Mouse (Mus musculus): ENCODE measurements around the gene Mgme1.

The Mgme1 gene

DNA sequence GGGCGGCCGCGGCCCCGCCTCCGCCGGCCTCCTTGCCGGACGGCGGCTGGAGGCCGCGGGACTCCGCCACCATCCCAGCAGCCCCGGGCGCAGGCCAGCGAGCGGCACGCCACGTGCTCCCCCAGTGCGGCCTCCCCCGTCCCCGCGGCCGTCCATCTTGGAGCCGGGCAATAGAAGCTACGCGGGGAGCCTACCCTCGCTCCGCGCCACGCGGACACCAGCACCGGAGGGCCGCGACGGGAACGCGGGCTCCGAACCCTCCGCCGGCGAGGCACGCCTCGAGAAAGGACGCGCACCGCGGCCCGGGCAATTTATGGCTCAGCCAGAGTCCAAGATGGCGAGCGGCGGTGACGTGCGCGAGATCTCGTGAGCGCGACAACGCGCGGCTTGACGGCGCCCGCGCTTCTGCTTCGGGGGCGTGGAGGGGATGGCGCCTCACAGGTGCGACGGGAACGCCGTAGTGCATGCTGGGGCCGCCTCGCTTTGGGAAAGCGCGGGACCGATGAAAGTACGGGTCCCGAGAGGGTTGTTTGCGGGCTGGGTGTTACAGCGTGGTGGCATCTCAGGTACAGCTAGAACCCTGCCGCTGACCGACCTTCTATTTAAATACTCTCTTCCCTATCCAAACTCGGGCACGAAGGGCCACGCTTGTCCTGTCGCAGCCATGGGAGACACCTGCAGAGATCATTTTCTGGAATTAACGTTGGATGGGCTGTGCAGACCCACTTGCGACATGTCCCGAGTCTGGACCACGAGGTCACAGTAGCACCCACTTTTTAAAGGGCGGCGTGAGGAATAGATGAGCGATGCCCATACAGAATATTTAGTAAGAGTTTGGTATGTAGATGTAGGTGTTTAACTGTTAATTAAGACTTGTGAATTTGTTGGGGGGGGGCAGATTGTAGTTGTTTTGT, at the start of gene Mgme1, which contains the start of gene Snx5:
Gene Mgme1 (plus strand): TSS at position 157 of the 914 bp plus-strand sequence.
Gene Snx5 (minus strand): TSS at position 400 of the 914 bp plus-strand sequence.
- peak; percentile 94 for DNase-seq (ENCODE audit: low spot score)

DNA sequence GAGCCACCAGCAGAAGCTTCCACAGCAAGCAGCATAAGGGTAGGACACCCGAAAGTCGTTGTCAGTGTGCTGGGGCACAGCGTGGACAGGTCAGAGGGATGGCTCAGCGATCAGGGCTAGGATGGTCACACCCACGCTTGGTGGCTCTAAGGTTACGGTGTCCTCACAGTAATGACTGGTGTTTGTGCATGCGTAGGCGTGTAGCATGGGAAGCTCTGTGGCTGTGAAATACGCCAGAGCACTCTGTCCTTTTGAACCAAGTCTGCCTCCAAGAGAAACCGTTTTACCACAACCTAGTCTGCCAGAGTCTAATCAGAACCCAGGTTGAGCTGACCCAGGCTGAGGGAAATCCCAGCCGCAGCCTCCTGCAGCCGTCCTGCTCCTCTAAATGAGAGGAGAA, 46.1 kb upstream of the Mgme1 start:
- no peak for DNase-seq (ENCODE audit: low spot score)

DNA sequence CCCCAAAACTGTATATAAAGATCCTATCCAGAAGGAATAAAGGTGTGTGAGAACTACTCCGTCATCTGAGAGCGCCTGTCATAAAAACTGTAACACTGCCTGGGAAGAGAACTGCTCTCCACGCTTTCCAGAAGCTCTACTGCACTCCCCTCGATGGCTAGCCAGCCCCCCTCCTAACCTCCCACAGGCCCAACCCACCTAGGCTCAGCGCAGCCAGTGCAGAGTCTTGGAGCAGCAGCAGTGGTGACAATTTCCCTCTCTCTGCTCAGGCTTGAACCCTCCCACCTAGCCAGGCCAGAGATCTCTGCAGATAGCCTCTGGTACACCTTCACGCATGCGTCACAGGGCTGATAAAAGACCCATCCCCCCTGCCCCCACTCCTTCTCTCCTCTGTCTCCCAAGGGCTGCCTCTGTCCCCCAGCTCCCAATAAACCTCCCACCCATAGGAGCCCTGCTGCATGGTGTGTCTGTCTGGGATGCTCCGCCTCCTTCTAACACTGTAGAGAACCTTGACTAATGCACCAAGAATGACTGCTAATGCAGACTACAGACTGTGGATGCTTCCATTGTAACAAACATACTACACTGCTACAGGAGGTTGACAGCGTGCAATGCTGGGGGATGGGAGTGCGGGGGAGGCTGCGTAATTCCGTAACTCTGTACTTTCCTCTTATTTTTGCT, 43.4 kb upstream of the Mgme1 start:
- no peak for DNase-seq (ENCODE audit: low spot score)

DNA sequence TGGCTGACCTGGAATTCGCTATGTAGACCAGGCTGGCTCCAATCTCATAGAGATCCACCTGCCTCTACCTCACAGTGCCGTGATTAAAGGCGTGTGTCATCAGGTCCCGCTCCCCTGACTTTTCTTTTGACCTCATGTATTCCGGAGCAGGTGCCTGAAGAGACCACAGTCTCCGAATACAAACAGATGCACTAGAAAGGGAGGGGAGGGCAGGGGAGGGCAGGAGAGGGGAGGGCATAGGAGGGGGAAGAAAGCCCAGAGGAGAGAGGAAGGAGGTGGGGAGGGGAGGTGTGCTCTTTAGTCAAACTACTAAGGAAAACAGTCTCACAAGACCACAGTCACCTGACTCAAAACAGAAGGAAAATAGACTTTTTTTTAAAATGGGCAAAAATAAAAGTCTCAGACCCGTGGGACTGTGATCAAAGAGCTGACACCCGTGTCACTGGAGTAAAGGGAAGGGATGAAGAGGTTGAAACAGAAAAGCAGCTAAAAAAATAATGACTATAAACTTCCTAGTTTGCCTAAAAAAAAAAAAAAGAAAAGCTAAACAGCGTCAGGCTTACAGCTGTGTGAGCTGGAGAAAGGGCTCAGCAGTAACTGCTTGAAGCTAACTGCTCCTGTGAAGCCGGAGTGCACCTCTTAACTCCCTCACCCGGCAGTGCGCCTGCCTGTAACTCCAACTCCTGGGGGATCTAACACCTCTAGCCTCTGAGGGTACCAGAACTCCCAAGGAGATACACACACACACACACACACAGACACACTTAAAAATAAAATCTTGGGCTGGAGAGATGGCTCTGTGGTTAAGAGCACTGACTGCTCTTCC, 41.7 kb upstream of the Mgme1 start:
- DNase-seq (ENCODE audit: low spot score) = no peak

DNA sequence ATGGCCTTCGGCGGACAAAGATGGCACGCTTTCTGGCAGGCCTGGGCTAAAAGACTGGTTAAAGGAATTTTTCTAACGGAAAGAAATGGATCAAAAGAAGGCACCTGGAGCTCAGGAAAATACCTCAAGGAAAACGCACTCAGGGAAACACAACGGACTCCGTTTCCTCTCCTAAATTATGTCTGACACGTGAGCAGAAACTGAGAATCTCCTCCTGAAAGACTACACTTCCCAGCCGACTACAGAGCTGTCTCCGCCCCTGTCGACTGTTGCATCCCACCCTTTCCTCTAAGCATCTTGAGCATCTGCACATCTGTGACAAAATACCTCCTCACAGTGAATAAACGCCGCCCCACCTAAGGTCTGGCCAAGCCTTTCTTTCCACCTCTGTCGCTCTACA, 40.8 kb upstream of the Mgme1 start:
- no peak for DNase-seq (ENCODE audit: low spot score)

DNA sequence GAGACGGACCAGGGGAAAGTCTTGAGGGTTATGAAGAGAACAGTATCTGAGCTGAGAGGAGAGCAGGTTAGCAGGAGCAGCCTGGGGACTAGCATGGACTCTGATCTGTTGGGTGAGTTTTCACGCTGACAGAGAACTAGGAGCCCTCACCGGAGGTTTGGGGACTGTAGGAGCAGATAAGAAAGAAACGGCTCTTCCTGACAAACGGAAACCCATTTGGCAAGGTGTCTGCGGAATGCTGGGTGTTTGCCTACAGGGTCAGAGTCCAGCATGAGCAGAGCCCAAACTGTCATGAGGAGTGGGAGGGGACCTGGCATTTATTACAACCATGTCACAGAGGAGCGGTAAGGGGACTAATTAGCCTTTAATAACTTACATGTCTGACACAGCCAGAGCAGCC, 40.0 kb upstream of the Mgme1 start:
- no peak for DNase-seq (ENCODE audit: low spot score)

DNA sequence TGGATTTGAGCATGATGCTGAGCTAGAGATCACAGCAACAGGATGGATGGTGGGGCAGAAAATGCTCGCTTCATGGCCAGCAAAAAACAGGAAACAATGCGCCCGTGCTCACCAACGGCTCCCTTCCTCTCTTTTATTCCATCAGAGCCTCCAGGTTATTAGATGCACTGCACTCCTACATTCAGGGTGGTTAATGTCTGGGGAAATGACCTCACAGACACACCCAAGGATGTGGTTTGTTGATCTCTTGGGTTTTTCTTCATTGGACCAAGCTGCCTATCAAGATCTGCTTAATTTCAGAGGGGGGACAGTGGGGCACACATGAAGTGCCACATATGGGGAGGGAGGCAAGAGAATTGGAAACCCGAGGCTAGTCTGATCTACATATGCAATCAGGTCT, 39.3 kb upstream of the Mgme1 start:
- no peak for DNase-seq (ENCODE audit: low spot score)

DNA sequence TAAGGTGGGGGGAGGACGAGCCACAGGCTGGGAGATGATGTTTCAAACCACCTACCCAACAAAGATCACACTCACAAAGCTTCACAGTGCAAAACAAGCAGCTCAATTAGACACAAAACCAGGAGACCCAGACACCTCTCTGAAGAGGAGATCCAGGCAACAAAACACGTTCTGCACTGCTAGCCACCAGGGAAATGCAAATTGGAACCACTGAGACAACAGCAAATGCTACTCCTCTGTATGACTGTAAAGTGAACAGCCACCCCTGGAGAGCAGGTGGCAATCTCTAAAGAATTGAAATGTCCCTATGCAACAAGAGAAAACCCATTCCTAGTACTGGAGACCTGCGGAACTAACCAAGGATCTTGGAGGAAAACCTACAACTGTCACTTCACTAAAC, 36.9 kb upstream of the Mgme1 start:
- no peak for DNase-seq (ENCODE audit: low spot score)

DNA sequence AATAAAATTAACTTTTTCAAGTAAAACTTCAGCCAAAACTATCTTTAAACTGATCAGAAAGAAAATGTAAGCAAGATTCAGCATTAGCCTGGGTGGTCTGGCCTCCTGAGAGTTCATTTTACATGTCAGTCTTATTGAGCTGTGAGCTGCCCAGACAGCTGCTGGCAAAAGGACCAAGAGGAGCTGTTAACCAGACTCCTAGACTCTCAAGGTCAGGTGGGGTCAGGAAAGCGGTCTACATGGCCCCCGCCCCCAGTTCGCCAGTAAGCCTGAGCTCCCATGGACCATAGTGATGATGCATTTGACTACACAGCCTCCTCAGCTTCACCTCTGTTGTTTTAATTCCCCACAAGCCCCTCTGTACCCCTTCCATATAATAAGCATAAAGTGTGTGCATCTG, 34.7 kb upstream of the Mgme1 start:
- no peak for DNase-seq (ENCODE audit: low spot score)

DNA sequence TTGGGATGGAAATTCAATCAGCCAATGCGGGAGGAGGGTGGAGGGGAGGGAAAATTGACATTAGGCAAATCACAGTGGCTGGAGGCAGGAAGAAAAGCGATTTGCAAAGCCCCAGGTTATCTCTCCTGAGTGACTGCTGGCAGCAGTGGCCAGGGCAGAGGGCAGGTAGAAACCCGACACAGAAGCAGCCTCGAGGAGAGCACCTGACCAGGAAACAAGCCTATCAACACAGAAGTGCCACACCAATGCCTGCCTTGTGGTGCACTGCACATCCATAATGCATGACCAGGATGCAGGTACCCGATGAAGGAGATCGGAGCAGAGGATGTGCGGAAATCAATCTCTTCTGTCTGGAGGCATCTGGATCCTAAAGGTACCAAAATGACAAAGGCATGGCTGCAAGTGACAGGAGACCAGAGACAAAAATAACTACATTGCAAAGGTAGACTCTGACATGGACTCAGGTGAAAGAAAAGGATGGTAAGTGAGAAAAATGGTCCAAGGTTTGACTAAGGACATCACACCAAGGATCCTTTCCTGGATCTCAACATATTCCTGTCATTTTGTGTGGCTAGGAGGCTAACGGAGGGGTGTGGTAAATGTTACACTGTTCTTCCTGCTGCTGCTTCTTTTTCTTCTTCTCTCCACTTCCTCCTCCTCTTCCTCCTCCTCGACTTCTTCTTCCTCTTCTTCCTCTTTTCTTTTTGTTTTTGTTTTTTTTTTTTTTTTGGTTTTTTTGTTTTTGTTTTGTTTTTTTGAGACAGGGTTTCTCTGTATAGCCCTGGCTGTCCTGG, 33.5 kb upstream of the Mgme1 start:
- no peak for DNase-seq (ENCODE audit: low spot score)

DNA sequence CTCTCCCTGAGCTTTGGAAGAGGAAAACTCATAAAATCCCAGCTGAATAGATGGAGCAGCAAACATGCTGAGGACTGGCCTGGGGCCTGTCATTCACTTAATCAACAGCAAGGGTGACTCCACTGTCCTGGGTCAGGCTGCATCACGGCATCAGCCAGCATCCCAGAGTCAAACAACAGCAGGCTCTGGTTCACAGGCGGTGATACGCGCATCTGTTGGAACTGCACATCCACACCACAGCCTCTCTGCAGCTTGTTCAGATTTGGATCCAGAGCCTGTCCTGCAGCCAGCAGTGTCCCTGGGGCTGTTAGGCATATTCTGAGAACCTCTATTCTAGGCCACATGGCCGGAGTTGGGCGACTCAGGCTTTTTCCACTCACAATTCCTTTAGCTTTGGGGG, 32.1 kb upstream of the Mgme1 start:
- peak; percentile 52 for DNase-seq (ENCODE audit: low spot score)

DNA sequence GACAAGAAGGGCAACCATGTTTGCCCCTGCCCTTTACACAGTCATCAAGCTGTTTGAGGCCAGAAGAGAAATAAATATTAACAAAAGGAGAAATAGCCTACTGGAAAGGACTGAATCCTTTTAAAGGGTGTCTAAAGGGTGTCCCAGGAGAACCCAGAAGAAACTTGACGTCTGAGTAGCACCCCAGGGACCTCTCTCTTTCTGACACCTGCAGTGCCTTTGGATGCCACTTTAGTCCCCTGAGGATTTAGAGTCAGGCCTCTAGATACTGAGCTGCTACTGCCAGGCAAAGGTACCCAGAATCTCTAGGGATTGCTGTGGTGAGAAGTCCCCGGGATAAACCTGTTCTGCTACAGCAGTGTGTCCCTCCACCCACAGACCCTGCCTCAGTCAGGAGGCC, 31.1 kb upstream of the Mgme1 start:
- no peak for DNase-seq (ENCODE audit: low spot score)

DNA sequence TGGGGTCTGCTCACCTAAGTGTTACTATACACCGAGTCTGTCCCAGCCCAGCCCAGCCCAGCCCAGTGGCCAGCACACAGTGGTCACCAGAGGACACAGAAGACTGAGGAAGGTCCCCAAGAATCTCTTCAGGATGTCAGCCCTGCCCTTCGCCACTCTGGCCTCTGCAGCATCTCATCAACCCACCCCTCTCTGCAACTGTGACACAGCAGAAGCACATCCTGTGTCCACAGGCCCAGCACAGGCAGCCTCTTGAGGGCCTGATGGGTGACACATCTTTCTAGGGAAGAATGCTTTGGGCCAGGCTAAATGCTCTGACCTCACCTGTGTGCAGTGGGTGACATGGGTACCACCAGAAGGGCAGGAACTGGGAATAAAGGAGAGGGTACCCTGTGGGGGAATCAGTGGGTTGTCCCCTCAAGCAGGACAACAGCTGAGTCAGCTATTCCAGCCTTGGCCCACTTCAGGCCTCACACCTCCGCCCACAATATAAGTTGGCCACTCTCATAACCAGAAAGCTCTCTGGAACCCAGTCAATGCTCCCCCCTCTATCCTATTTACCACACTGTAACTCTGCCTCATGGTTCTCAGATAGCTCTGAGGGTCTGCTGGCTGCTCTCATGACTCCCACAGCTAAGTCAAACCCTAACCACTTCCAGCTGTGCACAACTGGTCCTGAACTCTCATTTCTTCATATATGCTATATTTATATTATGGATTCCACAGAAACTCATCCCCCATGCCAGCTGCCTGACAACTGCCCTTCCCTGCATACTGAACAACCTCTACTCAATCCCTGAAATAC, 30.2 kb upstream of the Mgme1 start:
- no peak for DNase-seq (ENCODE audit: low spot score)

DNA sequence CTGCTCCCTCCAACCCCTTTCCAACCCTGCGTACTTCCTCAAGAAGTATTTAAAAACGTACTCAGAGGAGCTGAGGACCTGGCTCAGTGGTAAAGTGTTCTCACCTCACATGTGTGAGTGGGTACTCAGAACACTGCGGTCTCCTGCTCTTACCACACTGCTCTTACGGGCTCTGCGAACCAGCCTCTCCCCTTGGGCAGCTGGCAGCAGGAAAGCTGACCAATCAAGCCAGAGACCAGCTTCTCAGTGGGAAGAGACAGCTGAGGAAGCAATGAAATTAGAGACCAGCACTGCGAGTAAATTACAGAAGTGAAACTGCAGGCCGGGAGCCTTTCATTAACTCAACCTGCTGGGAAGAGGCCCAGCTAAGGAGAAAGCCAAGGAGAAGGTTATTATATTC, 25.0 kb upstream of the Mgme1 start:
- DNase-seq (ENCODE audit: low spot score) = no peak

DNA sequence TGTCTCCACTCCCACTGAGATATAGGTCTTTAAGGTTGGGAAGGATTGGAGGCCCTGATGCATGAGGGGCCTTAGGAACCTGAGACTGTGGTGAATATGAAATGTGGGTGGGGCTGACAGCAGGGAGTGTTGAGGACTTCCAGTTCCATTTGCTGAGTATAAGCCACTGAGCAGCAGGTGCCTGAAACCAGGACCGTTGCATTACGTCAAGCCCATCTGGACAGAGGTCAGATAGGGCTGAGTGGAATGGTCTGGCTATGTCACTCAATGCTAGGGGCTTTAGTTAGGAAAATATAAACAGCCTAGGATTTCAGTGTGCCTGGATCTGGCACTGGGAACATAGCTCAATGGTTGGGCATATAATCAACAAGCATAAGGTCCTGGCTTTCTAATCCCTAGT, 24.2 kb upstream of the Mgme1 start:
- DNase-seq (ENCODE audit: low spot score) = no peak

DNA sequence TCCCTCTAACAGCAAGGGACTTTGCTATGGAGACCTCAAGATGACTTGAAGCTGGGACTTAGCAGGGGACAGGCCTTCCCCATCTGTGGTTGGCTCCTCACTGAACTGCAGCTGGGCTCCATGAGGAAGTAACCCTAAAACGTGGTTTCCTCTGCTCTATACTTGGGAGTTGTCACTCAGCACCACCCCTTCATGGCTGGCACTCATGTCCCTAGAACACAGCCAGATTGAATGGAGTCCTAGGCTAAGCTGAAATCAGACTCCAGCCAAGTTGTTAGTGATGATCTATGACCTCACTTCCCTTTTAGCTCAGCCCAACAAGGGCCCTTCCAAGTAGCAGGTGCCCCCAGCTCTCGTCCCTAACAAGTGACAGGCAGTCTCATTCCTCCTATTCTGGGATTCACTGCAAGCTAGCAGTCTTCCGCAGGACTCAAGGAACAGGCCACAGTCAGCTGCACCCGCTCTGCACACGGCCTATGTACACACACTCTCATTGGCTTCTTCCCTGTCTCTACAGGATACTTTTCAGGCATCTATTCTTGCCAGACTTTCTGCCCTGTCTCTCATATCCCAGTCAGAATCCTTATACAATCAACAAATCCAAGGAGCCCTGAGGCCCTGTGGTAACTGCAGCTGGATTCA, 23.0 kb upstream of the Mgme1 start:
- no peak for DNase-seq (ENCODE audit: low spot score)

DNA sequence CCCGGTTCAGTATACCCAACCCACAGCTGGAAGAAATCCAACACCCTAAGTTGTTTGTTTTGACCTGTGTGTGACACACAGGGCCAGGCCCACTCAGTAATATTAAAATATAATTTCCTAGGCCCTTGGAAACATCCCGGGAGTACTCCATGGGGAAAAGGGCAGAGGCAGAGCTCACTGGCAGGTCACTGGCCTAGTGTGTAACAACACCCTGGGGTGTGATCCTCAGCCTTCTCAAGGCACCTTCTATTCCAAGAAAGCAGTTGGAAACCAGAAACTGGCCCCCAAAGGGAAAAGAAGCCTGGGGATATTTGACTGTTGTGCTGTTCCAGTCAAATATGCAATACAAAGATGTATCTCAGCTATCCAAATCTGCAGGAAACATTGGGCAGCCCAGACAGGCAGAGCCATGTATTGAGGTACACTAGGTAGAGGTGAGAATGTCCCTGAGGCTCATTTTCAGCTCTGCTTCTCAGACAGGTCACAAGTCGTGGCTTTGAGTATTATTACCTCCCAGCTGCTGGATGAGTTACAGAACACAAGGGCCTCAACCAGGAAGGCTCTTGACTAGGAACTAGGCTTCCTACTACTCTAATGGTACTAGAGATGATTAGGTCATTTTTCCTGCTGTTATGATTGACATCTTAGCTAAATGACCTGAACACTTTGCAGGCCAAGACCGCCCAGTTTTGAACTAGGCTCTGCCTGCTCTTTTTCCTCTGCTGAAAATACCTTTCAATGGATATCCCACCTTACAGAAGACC, 21.7 kb upstream of the Mgme1 start:
- no peak for DNase-seq (ENCODE audit: low spot score)

DNA sequence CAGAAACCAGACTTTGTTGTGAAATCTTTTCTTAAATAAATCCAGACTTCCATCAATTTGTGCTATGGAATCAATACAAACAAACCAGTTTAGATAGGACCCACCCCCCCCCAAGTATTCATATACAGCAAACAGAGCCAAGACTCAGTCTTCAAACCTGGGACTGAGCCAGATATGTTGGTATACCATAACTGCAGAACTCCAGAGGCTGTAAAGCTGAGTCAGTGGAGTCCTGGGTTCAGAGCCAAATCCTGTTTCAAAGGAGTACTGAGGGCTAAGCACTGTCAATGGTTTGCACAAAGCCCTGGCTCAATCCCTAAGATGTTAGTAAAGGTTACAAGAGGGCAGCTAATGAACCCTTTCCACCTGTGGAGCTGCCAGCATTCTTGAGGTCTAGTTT, 20.4 kb upstream of the Mgme1 start:
- DNase-seq (ENCODE audit: low spot score) = no peak

DNA sequence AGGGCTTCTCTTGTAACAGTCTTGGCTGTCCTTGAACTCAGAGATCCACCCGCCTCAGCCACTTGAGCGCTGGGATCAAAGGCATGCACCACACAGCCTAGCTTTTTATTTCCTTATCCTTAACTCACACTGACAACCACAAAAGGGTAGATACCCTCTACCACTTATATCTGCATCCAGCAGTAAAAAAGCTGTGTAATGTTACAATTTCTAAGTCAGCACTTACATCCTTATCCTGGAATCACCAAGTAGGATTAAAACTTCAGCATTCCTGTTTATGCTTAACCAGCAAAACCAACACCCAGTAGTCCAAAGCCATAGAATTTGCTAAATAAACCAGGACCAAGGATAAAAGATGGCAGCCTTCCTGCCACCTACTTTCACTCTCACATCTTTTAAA, 7.6 kb upstream of the Mgme1 start:
- no peak for DNase-seq (ENCODE audit: low spot score)
